29 mouse cellular contexts compared by ENCODE assay signal in genomic region chr7:81077009-81077408, GRCm38 (mm10). TPM values are rescaled to one million over a fixed set of nuclear protein-coding genes. Genes with fewer than 3 reads are reported as not detected.
DNase-seq lines count a peak whose midpoint lies in the region; ATAC-seq lines count a peak whose summit lies in the region.
"Had no signal": no experiment of that assay in that cellular context is flagged by ENCODE, and none has a peak within 500 bp of the region (broad histone marks: within the 10 kb centered on the region; RNA-seq: fewer than 3 reads in every experiment).

No protein-coding gene starts in this region.

- DNase-seq in gastrocnemius, postnatal 25 days, result peak; percentile 44
- no peak for DNase-seq in gastrocnemius, postnatal 36 days
- DNase-seq in heart, adult 8-10 months (ENCODE audit: low spot score), result peak; percentile 62
- peak; percentile 73 for DNase-seq in heart, postnatal 4 days
- DNase-seq in cerebellum, postnatal 36 days, result no peak
- DNase-seq in cerebellum, adult 11-12 months, result no peak
- DNase-seq: adrenal gland, adult 8-10 months; cerebellum, adult 8-10 months; kidney, adult 9 months; kidney, postnatal 25 days had no signal

- H3K4me2 ChIP-seq in heart, embryonic 14.5 days (ENCODE audit: low read length), result peak overlapping the region; percentile 7; the same call in 1 of the 2 replicates
- H3K4me2 ChIP-seq: hindbrain, embryonic 14.5 days; intestine, embryonic 15.5 days; neural tube, embryonic 13.5 days; stomach, embryonic 15.5 days had no signal

- ATAC-seq in heart, embryonic 14.5 days (ENCODE audit: insufficient number of reproducible peaks, insufficient read depth, low FRiP score, low read depth), result peak; percentile 70
- no peak for ATAC-seq in megakaryocyte progenitor cell, adult 5-6 weeks (replicated peaks; ENCODE audit: poor library complexity)
- ATAC-seq: activated CD4-positive, CD25-positive, alpha-beta regulatory T cell, adult 4 months; forebrain, embryonic 16.5 days; intestine, embryonic 15.5 days; midbrain, embryonic 16.5 days had no signal

- H3K9me3 ChIP-seq in heart, embryonic 14.5 days (ENCODE audit: control insufficient read depth, low read length), result no peaks in the 10 kb centered on the region
- H3K9me3 ChIP-seq: embryonic facial prominence, embryonic 10.5 days; forebrain, embryonic 10.5 days; intestine, embryonic 15.5 days; midbrain, embryonic 10.5 days; neural tube, embryonic 13.5 days; stomach, embryonic 15.5 days had no signal

- peaks cover 63 to 77% of the 10 kb centered on the region in 2 experiments for H3K4me1 ChIP-seq in heart, embryonic 14.5 days (ENCODE audit: control insufficient read depth in 2 of 2, insufficient read depth in 2 of 2, low read length in 2 of 2)
- H3K4me1 ChIP-seq: midbrain, embryonic 10.5 days had no signal

- no peak overlapping the region for H3K4me3 ChIP-seq in heart, embryonic 14.5 days (ENCODE audit: control insufficient read depth in 1 of 2, insufficient read depth in 1 of 2, low read depth in 1 of 2, low read length in 2 of 2)
- H3K4me3 ChIP-seq: embryonic facial prominence, embryonic 10.5 days; forebrain, embryonic 10.5 days; intestine, embryonic 15.5 days; layer of hippocampus, adult 2 months; midbrain, embryonic 10.5 days; myocyte; neural tube, embryonic 13.5 days; stomach, embryonic 15.5 days had no signal

- peak overlapping the region; percentile 59 for H3K9ac ChIP-seq in heart, embryonic 14.5 days (ENCODE audit: low read length)
- H3K9ac ChIP-seq: hindbrain, embryonic 14.5 days; intestine, embryonic 15.5 days; neural tube, embryonic 13.5 days; stomach, embryonic 15.5 days had no signal

- intact Hi-C loops in gastrocnemius, postnatal 36 days (cut with DNase I), result no loop called here

- WGBS in heart, embryonic 14.5 days, result 18% methylated on average over 6 of the region's 6 CpGs

- peaks cover 73% of the 10 kb centered on the region for H3K36me3 ChIP-seq in heart, embryonic 14.5 days (ENCODE audit: control insufficient read depth, insufficient read depth, low read length)
- H3K36me3 ChIP-seq: embryonic facial prominence, embryonic 10.5 days; forebrain, embryonic 10.5 days; intestine, embryonic 15.5 days; midbrain, embryonic 10.5 days; neural tube, embryonic 13.5 days; stomach, embryonic 15.5 days had no signal

- H3K27me3 ChIP-seq in heart, embryonic 14.5 days (ENCODE audit: control insufficient read depth, insufficient read depth, low read length), result no peaks in the 10 kb centered on the region
- H3K27me3 ChIP-seq: intestine, embryonic 15.5 days; neural tube, embryonic 13.5 days; stomach, embryonic 15.5 days had no signal

- peak overlapping the region; percentile 74 to 98 for H3K27ac ChIP-seq in heart, embryonic 14.5 days (replicated peaks in 1 of 2; ENCODE audit: control insufficient read depth in 1 of 2, insufficient read depth in 1 of 2, low read depth in 2 of 2, low read length in 2 of 2)
- H3K27ac ChIP-seq: embryonic facial prominence, embryonic 10.5 days; forebrain, embryonic 10.5 days; hindbrain, embryonic 14.5 days; intestine, embryonic 15.5 days; layer of hippocampus, adult 2 months; macrophage; midbrain, embryonic 10.5 days; neural tube, embryonic 13.5 days; stomach, embryonic 15.5 days had no signal

RNA-seq across cellular contexts. Expression of gene Alpk3, which starts 19.6 kb away (rescaled TPM):
- 100 to 1,000 TPM; 213 to 256 TPM for total RNA-seq in gastrocnemius, postnatal 25 days (2021)
- 100 to 1,000 TPM; 201 to 258 TPM for total RNA-seq in gastrocnemius, postnatal 36 days (2021)
- 100 to 1,000 TPM; 138 to 167 (median 145) TPM for total RNA-seq in heart, adult 8-10 months (2022)
- polyA plus RNA-seq in heart, embryonic 14.5 days (2014; fragmentation: Nextera tagmentation; extraction: Ambion mirVana), result 22.8 and 25.3 TPM in 2 replicates
- total RNA-seq in heart, postnatal 4 days (2021), result 10 to 100 TPM; 95.9 to 96.8 TPM
- 0.34 and 0.35 TPM in 2 replicates for total RNA-seq in megakaryocyte progenitor cell, adult 5-6 weeks (2015)
- 0.67 and 0.95 TPM in 2 replicates for total RNA-seq in megakaryocyte progenitor cell, adult 5-6 weeks (2017)
- polyA plus RNA-seq: liver, adult 2 months had no signal

RNA-seq across cellular contexts. Expression of gene Slc28a1, which starts 37.6 kb away (rescaled TPM):
- total RNA-seq in gastrocnemius, postnatal 25 days (2021), result under 1 TPM; 0.19 to 0.20 TPM
- under 1 TPM; 0.20 to 0.36 TPM for total RNA-seq in gastrocnemius, postnatal 36 days (2021)
- total RNA-seq in heart, adult 8-10 months (2022), result under 1 TPM in 3 of 4 experiments, not detected in 1; 0.09 to 0.31 (median 0.16) TPM
- polyA plus RNA-seq in heart, embryonic 14.5 days (2014; fragmentation: Nextera tagmentation; extraction: Ambion mirVana), result 0.07 and 0.11 TPM in 2 replicates
- under 1 TPM in 1 of 2 experiments, not detected in 1; 0.33 TPM for total RNA-seq in heart, postnatal 4 days (2021)
- total RNA-seq in megakaryocyte progenitor cell, adult 5-6 weeks (2015), result not detected in 2 replicates
- total RNA-seq in megakaryocyte progenitor cell, adult 5-6 weeks (2017), result not detected in 2 replicates
- total RNA-seq: adrenal gland, adult 8-10 months; layer of hippocampus, adult 2 months; layer of hippocampus, postnatal 25 days; MEL had no signal
- polyA plus RNA-seq: activated CD4-positive, CD25-positive, alpha-beta regulatory T cell, adult 4 months; forebrain, embryonic 10.5 days; forebrain, embryonic 16.5 days; hindbrain, embryonic 14.5 days; lung, embryonic 16.5 days; macrophage; midbrain, embryonic 10.5 days; midbrain, embryonic 16.5 days; myocyte; neural tube, embryonic 13.5 days had no signal

Comparison
In these comparisons a context has a peak if more than half of its experiments do, and no peak if none do; other contexts are left out.
1. DNase-seq: peak in gastrocnemius, postnatal 25 days (single experiment), heart, adult 8-10 months (single experiment) and heart, postnatal 4 days (single experiment); none in gastrocnemius, postnatal 36 days (0 of 2), cerebellum, postnatal 36 days (0 of 2) and cerebellum, adult 11-12 months (single experiment).
2. RNA of gene Alpk3, which starts 19.6 kb away (total RNA-seq): 201 to 258 TPM in gastrocnemius, postnatal 36 days, 213 to 256 TPM in gastrocnemius, postnatal 25 days, 138 to 167 TPM in heart, adult 8-10 months and 95.9 to 96.8 TPM in heart, postnatal 4 days; 0.34 to 0.95 TPM in megakaryocyte progenitor cell, adult 5-6 weeks; every median in the first group is over 10 times any median in the second.